Mouse (Mus musculus) forebrain, embryonic 14.5 days (tissue): ENCODE results near the gene Hspa8. TPM values are rescaled to one million over a fixed set of nuclear protein-coding genes. Genes with fewer than 3 reads are reported as not detected.

Experiments used
- ATAC-seq: fragments of 200-750 bp; cut with Nextera tagmentation; 2 replicates; pipeline ENCODE4 v1.8.0; 2017; ENCODE audit warnings: mild to moderate bottlenecking, moderate library complexity
- DNase-seq: peaks from one replicate; pipeline ENCODE4 v3.0.0-alpha.2; 2015; ENCODE audit warnings: low spot score
- H3K27ac ChIP-seq: fragments of 300-500 bp; sonication (generic); 2 replicates; pipeline ENCODE4 v1.5.1; 2014; ENCODE audit warnings: low read depth, mild to moderate bottlenecking, control low read depth, low read length, moderate library complexity
- H3K27me3 ChIP-seq: fragments of 300-500 bp; sonication (generic); replicated peaks from 2 replicates; pipeline ENCODE4 v1.6.1; 2014; ENCODE audit warnings: low read length, control low read depth, mixed read lengths; ENCODE audit not compliant: control insufficient read depth, insufficient read depth
- H3K36me3 ChIP-seq: fragments of 300-500 bp; sonication (generic); 2 replicates; pipeline ENCODE4 v1.6.1; 2014; ENCODE audit warnings: low read length, control low read depth; ENCODE audit not compliant: control insufficient read depth, insufficient read depth
- H3K4me1 ChIP-seq: fragments of 300-500 bp; sonication (generic); 2 replicates; pipeline ENCODE4 v1.6.1; 2014; ENCODE audit warnings: antibody characterized with exemption, low read length, control low read depth; ENCODE audit not compliant: control insufficient read depth, insufficient read depth
- H3K4me2 ChIP-seq: fragments of 300-500 bp; sonication (generic); 2 replicates; pipeline ENCODE4 v1.6.1; 2014; ENCODE audit warnings: mild to moderate bottlenecking, control low read depth, low read length
- H3K4me3 ChIP-seq: fragments of 300-500 bp; sonication (generic); 2 replicates; pipeline ENCODE4 v1.5.1; 2014; ENCODE audit warnings: low read depth, low read length, control low read depth
- H3K9ac ChIP-seq: fragments of 300-500 bp; sonication (generic); 2 replicates; pipeline ENCODE4 v1.6.1; 2014; ENCODE audit warnings: mild to moderate bottlenecking, low read length, control low read depth, moderate library complexity
- H3K9me3 ChIP-seq: fragments of 300-500 bp; sonication (generic); replicated peaks from 2 replicates; pipeline ENCODE4 v1.6.1; 2016; ENCODE audit warnings: low read length, control low read depth, mixed read lengths; ENCODE audit not compliant: control insufficient read depth
- WGBS: fragments of 180-500 bp; shearing (Covaris S2); extraction: QIAGEN DNeasy Blood & Tissue Kit; methylation state at CpG from one replicate; pipeline ENCODE4 v1.1.7; 2014; 5-methylcytosine and 5-hydroxymethylcytosine counted together
- polyA plus RNA-seq: library from polyadenylated mRNA; unstranded; fragments of >200 nt; fragmentation: Nextera tagmentation; extraction: Ambion mirVana; gene quantifications from 2 replicates; pipeline ENCODE4 v1.2.1, GENCODE M21; 2014

The Hspa8 gene
- polyA plus RNA-seq: 3,062 and 3,353 TPM in 2 replicates

GRCm38 (mm10) chr9:40800675-40801612 lies at the start of gene Hspa8:
Hspa8 (plus strand) TSS chr9:40800984.
- H3K4me3 ChIP-seq: peak within 1 kb of the TSS; percentile 98
- peak within 1 kb of the TSS; percentile 99 for H3K27ac ChIP-seq
- H3K4me1 ChIP-seq: peaks cover 11% of the 10 kb centered on the region
- ATAC-seq (peak; percentile 97), DNase-seq (peak; percentile 99)
- H3K4me2 ChIP-seq: peak within 1 kb of the TSS; percentile 84
- H3K9ac ChIP-seq: peak within 1 kb of the TSS; percentile 99
- H3K36me3 ChIP-seq: peaks cover 31% of the 10 kb centered on the region
- no peaks in the 10 kb centered on the region for H3K9me3 ChIP-seq
- no peaks in the 10 kb centered on the region for H3K27me3 ChIP-seq
- under 1% methylated on average over 73 of the region's 83 CpGs for WGBS

DNA sequence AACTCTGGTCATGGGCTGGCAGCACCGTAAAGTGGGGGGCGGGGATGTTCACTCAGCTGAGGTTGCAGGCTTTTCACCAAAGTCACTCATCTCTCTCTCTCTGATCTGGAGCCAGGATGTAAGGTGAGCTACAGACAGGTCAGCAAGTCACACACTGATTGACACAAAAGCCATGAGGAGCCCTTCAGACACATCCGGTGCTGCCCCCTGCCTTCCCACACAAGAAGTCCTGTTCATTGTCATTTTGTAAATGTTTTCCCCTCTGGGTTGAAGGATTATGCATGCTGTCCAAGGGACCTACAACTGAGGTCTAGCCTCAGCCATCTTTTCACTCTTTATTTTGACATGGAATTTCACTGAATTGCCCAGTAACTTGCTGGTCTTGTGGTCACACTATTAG lies 49.0 kb upstream of the Hspa8 start:
- Histone ChIP-seq H3K36me3 (no peaks in the 10 kb centered on the region), H3K4me3 (no peak overlapping the region), H3K9ac (no peak overlapping the region), H3K4me2 (no peak overlapping the region), H3K4me1 (peaks cover 16% of the 10 kb centered on the region), H3K27me3 (no peaks in the 10 kb centered on the region), H3K9me3 (no peaks in the 10 kb centered on the region), H3K27ac (no peak overlapping the region)
- DNase-seq (no peak), ATAC-seq (no peak)
- WGBS: 56% methylated on average over 3 of the region's 3 CpGs

GRCm38 (mm10) chr9:40756401-40756800 lies 44.4 kb upstream of the Hspa8 start:
- no peaks in the 10 kb centered on the region for H3K36me3 ChIP-seq
- no peak overlapping the region for H3K4me3 ChIP-seq
- no peaks in the 10 kb centered on the region for H3K27me3 ChIP-seq
- H3K27ac ChIP-seq: peak overlapping the region; percentile 87; the same call in 1 of the 2 replicates
- no peak; the same call in 1 of the 2 replicates for ATAC-seq
- peak; percentile 86 for DNase-seq
- no peak overlapping the region; the same call in 1 of the 2 replicates for H3K9ac ChIP-seq
- H3K4me2 ChIP-seq: peak overlapping the region; percentile 44; the same call in 1 of the 2 replicates
- no peaks in the 10 kb centered on the region for H3K9me3 ChIP-seq
- H3K4me1 ChIP-seq: peaks cover 16% of the 10 kb centered on the region
- WGBS: 25% methylated on average over 4 of the region's 4 CpGs

DNA sequence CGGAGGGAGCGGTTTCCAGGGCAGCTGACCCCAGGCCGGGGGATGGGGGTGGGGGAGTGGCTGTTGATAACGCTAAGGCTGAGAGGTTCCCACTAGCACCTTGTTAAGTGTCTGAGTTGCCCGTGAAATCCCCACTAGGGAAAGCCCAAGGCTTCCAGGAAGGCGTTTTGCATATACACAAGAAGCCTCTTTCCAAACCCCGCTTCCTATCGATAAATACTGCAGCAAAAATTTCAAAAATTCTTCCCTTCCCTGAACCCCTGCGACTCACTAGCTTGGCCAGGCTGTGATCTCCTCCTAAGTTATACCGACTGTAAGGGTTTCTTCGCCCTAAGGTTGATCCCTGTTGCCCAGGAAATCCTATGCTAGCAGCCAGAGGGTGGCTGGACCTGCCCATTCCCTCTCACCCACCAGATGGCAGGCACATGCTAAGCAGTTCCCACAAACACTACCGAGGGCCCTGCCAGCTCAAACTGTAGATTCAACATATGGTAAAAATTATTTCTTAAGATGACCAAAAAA lies 43.6 kb upstream of the Hspa8 start:
- H3K4me3 ChIP-seq: 0 out of 2 replicates have a peak overlapping the region, but pooled peaks have one; percentile 15
- H3K9me3 ChIP-seq: no peaks in the 10 kb centered on the region
- 23% methylated on average over 12 of the region's 12 CpGs for WGBS
- peak; percentile 87 for ATAC-seq
- H3K27me3 ChIP-seq: no peaks in the 10 kb centered on the region
- peak overlapping the region; percentile 43 for H3K9ac ChIP-seq
- peak; percentile 87 for DNase-seq
- peaks cover 16% of the 10 kb centered on the region for H3K4me1 ChIP-seq
- peak overlapping the region; percentile 44 for H3K4me2 ChIP-seq
- H3K27ac ChIP-seq: peak overlapping the region; percentile 87
- peaks cover 4% of the 10 kb centered on the region; the same call in 1 of the 2 replicates for H3K36me3 ChIP-seq

DNA sequence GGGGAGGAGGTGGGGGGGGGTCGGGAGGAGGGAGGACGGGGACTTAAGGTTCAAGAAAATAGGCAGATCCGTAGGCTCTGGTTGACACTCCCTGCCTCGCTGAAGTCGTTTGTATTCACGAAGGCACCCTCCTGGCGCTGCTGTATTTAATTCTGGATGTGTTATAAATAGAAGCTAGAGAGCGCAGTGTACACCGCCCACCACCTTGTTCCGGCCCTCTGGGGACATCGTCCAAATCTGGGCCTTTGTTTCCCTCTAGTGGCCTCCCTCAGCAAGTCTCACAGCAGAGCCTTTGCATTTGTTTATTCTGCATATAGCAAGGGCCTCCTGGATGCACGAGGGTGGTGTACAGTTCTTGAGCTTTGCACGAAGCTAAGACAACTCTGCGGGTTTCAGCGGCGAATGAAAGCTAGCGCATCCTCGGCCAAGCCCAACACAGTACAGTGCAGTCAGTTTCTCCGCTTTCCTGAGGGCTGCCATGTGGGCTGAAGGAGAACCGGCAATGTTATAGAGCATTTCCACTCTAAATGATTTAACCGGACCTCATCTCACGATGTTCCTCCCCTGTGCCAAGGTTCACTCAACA lies 43.0 kb upstream of the Hspa8 start:
- H3K27me3 ChIP-seq: no peaks in the 10 kb centered on the region
- peaks cover 4% of the 10 kb centered on the region; the same call in 1 of the 2 replicates for H3K36me3 ChIP-seq
- peaks cover 16% of the 10 kb centered on the region for H3K4me1 ChIP-seq
- H3K4me2 ChIP-seq: peak overlapping the region; percentile 44
- peak overlapping the region; percentile 43; the same call in 1 of the 2 replicates for H3K9ac ChIP-seq
- H3K4me3 ChIP-seq: peak overlapping the region; percentile 15; the same call in 1 of the 2 replicates
- H3K27ac ChIP-seq: peak overlapping the region; percentile 87
- DNase-seq: peak; percentile 93
- WGBS: 8% methylated on average over 22 of the region's 22 CpGs
- H3K9me3 ChIP-seq: no peaks in the 10 kb centered on the region
- ATAC-seq: peak; percentile 93

GRCm38 (mm10) chr9:40762354-40762753 lies 38.4 kb upstream of the Hspa8 start:
- Histone ChIP-seq H3K4me1 (peaks cover 6% of the 10 kb centered on the region), H3K9ac (no peak overlapping the region), H3K36me3 (peaks cover 10% of the 10 kb centered on the region), H3K4me2 (no peak overlapping the region), H3K27ac (no peak overlapping the region), H3K27me3 (no peaks in the 10 kb centered on the region), H3K4me3 (no peak overlapping the region), H3K9me3 (no peaks in the 10 kb centered on the region)
- no peak for DNase-seq
- ATAC-seq: no peak
- 95% methylated on average over 6 of the region's 6 CpGs for WGBS

- Histone ChIP-seq H3K4me1 (no peaks in the 10 kb centered on the region), H3K36me3 (peaks cover 10% of the 10 kb centered on the region)
- WGBS: 86% methylated on average over 8 of the region's 9 CpGs
Measured at GRCm38 (mm10) chr9:40764887-40765580, 35.8 kb upstream of the Hspa8 start.

GRCm38 (mm10) chr9:40765581-40765940 lies 35.2 kb upstream of the Hspa8 start:
- 64% methylated on average over 12 of the region's 12 CpGs for WGBS

More at GRCm38 (mm10) chr9:40764887-40765580, 35.8 kb upstream of the Hspa8 start:
- Histone ChIP-seq H3K9me3 (no peaks in the 10 kb centered on the region), H3K27ac (no peak overlapping the region), H3K4me3 (no peak overlapping the region), H3K9ac (no peak overlapping the region), H3K27me3 (no peaks in the 10 kb centered on the region), H3K4me2 (no peak overlapping the region)
- DNase-seq: no peak
- no peak for ATAC-seq

More at GRCm38 (mm10) chr9:40765581-40765940, 35.2 kb upstream of the Hspa8 start:
- Histone ChIP-seq H3K36me3 (peaks cover 10% of the 10 kb centered on the region), H3K4me2 (no peak overlapping the region), H3K27me3 (no peaks in the 10 kb centered on the region), H3K9me3 (no peaks in the 10 kb centered on the region), H3K9ac (no peak overlapping the region), H3K4me3 (no peak overlapping the region), H3K4me1 (no peaks in the 10 kb centered on the region), H3K27ac (no peak overlapping the region)
- DNase-seq: no peak
- no peak for ATAC-seq
